Mouse (Mus musculus) ES-E14 (cell line): ENCODE results near the gene Fastkd1. TPM values are rescaled to one million over a fixed set of nuclear protein-coding genes. Genes with fewer than 3 reads are reported as not detected.

Experiments
- DNase-seq: peaks from one replicate; pipeline ENCODE4 v3.0.0-alpha.2; 2013; ENCODE audit warnings: low read depth, low spot score
- H3K27ac ChIP-seq: 2 replicates; pipeline ENCODE4 v1.5.1; 2012; ENCODE audit warnings: low read depth, mild to moderate bottlenecking, low read length, moderate library complexity, mixed read lengths; ENCODE audit not compliant: poor library complexity, insufficient read depth, severe bottlenecking
- H3K36me3 ChIP-seq: 2 replicates; pipeline ENCODE4 v1.6.1; 2012; ENCODE audit warnings: mild to moderate bottlenecking, low read length, moderate library complexity, mixed read lengths; ENCODE audit not compliant: control insufficient read depth, poor library complexity, insufficient read depth, severe bottlenecking
- H3K4me1 ChIP-seq, 2 experiments: fragments of 150-350 bp in 1 of 2; sonication (generic) in 1 of 2; 2 replicates each; pipeline ENCODE4 v1.6.1; 2012; ENCODE audit warnings: low read length in 2 of 2, mild to moderate bottlenecking in 1 of 2, mixed read lengths in 1 of 2; ENCODE audit not compliant: control insufficient read depth in 2 of 2, insufficient read depth in 2 of 2, poor library complexity in 1 of 2
- H3K4me3 ChIP-seq, 2 experiments: fragments of 150-350 bp in 1 of 2; sonication (generic) in 1 of 2; 2 replicates each; pipeline ENCODE4 v1.5.1; 2012; ENCODE audit warnings: low read length in 2 of 2, low read depth in 1 of 2, mild to moderate bottlenecking in 1 of 2, mixed read lengths in 1 of 2; ENCODE audit not compliant: insufficient read depth in 1 of 2, poor library complexity in 1 of 2, severe bottlenecking in 1 of 2
- H3K9ac ChIP-seq: 2 replicates; pipeline ENCODE4 v1.6.1; 2012; ENCODE audit warnings: low read depth, mild to moderate bottlenecking, low read length, mixed read lengths; ENCODE audit not compliant: poor library complexity, insufficient read depth, severe bottlenecking
- H3K9me3 ChIP-seq: fragments of 150-350 bp; sonication (generic); 2 replicates; pipeline ENCODE4 v1.6.1; 2012; ENCODE audit warnings: low read depth, mild to moderate bottlenecking, low read length; ENCODE audit not compliant: control insufficient read depth, insufficient read depth
- CHD2 ChIP-seq: IDR thresholded peaks from 2 replicates; pipeline ENCODE4 v1.6.1; 2014; ENCODE audit warnings: mild to moderate bottlenecking, low read depth, low read length, inconsistent platforms
- HCFC1 ChIP-seq: IDR thresholded peaks from 2 replicates; pipeline ENCODE4 v1.6.1; 2012; ENCODE audit warnings: low read length, inconsistent platforms, borderline replicate concordance; ENCODE audit not compliant: insufficient read depth
- MAFK ChIP-seq: IDR thresholded peaks from 2 replicates; pipeline ENCODE4 v1.6.1; 2014; ENCODE audit warnings: mild to moderate bottlenecking, low read depth, low read length, inconsistent platforms; ENCODE audit not compliant: insufficient read depth
- ZC3H11A ChIP-seq: IDR thresholded peaks from 2 replicates; pipeline ENCODE4 v1.6.1; 2012; ENCODE audit warnings: low read depth, mild to moderate bottlenecking, inconsistent platforms, low read length, borderline replicate concordance
- ZNF384 ChIP-seq: IDR thresholded peaks from 2 replicates; pipeline ENCODE4 v1.6.1; 2012; ENCODE audit warnings: low read depth, low read length, inconsistent platforms
- in situ Hi-C, 2 experiments: fragments of 600-800 bp; cut with MboI; formaldehyde crosslinking; loops; one replicate each; pipeline ENCODE4 v1.15.1; 2025; ENCODE audit warnings: low sequenced_read_pairs in 2 of 2, inconsistent platforms in 1 of 2; ENCODE audit not compliant: unreplicated experiment in 2 of 2
- total RNA-seq: library from RNA; depleted of rRNA; stranded (reverse); fragments of 300-350 nt; gene quantifications from 2 replicates; pipeline ENCODE4 v1.2.3, GENCODE M21; 2012

Gene Fastkd1
- total RNA-seq, 1 experiment = 17.8 TPM

GRCm38 (mm10) chr2:69714126-69714525 lies 810 bp upstream of the Fastkd1 start:
- in situ Hi-C loops = no loop called here
- H3K27ac ChIP-seq = no peak overlapping the region

GRCm38 (mm10) chr2:69713626-69714014 lies 304 bp upstream of the Fastkd1 start:
- no peak for DNase-seq
- Histone ChIP-seq H3K9ac (no peak overlapping the region), H3K4me1 (0 out of 4 replicates have a peak, but pooled peaks cover 0 to 2% of the 10 kb centered on the region in 2 experiments), H3K27ac (no peak overlapping the region), H3K4me3 (peak overlapping the region in 1 of 2 experiments; percentile 98; a peak in 2 of 4 replicates), H3K9me3 (no peaks in the 10 kb centered on the region), H3K36me3 (0 out of 2 replicates have a peak, but pooled peaks cover 3% of the 10 kb centered on the region)
- TF ChIP-seq HCFC1 = no peak
- no peak for TF ChIP-seq MAFK
- TF ChIP-seq ZC3H11A = no peak
- TF ChIP-seq ZNF384 = no peak
- TF ChIP-seq CHD2 = no peak
- in situ Hi-C loops = no loop called here

More at GRCm38 (mm10) chr2:69714126-69714525, 810 bp upstream of the Fastkd1 start:
- no peak for TF ChIP-seq ZC3H11A
- no peak for TF ChIP-seq ZNF384
- TF ChIP-seq HCFC1 = no peak
- TF ChIP-seq MAFK = no peak
- TF ChIP-seq CHD2 = no peak
- 0 out of 4 replicates have a peak, but pooled peaks cover 0 to 2% of the 10 kb centered on the region in 2 experiments for H3K4me1 ChIP-seq
- no peaks in the 10 kb centered on the region for H3K9me3 ChIP-seq
- 0 out of 2 replicates have a peak, but pooled peaks cover 3% of the 10 kb centered on the region for H3K36me3 ChIP-seq
- no peak overlapping the region for H3K4me3 ChIP-seq
- no peak for DNase-seq
- H3K9ac ChIP-seq = no peak overlapping the region

DNA sequence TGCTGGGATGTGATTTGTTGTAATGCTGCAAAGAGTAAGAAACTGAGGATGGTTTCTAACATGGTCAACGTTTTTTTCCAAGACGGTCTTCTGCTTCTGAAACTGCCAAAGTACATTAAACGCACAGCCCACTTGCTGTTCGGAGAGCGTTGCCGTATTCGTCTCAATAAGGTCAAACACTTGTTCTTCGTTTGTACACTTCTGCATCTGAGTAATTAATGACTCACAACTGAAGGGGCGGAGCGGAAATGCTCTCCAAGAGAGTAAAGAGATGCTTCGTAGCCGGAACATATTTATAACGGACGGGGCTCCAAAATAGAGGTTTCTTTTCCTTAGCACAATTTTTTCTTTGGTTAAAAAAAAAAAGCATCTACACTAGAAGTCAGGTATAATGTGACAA lies 1.1 kb downstream of the Fastkd1 start:
- Histone ChIP-seq H3K9me3 (no peaks in the 10 kb centered on the region), H3K9ac (no peak overlapping the region), H3K4me1 (0 out of 4 replicates have a peak, but pooled peaks cover 0 to 2% of the 10 kb centered on the region in 2 experiments), H3K4me3 (no peak overlapping the region), H3K27ac (no peak overlapping the region), H3K36me3 (peaks cover 4% of the 10 kb centered on the region)
- no peak for DNase-seq
- in situ Hi-C loops = no loop called here
- TF ChIP-seq MAFK = no peak
- TF ChIP-seq ZNF384 = no peak
- no peak for TF ChIP-seq HCFC1
- TF ChIP-seq ZC3H11A = no peak
- TF ChIP-seq CHD2 = no peak

DNA sequence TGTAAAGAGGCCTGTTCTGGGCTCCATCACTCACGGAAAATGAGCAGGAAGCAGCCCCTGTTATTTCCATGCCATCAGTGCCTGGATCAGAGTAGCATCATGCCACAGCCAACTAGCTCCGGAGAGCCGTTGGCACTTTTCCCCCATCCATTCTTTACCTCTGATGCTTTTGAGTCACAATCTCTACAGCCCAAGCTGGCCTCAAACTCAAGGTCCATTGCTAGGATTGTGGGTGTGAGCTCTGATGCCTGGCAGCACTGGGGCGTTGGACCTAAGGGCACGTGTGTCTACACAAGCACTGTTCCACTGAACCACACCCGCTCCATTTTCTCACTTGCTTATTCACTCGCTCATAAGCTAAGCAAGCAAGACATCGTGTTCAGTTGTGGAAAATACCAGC lies 12.9 kb downstream of the Fastkd1 start:
- peaks cover 10% of the 10 kb centered on the region for H3K36me3 ChIP-seq
- in situ Hi-C loops = no loop called here

More for the DNA sequence above, 12.9 kb downstream of the Fastkd1 start:
- Histone ChIP-seq H3K9me3 (no peaks in the 10 kb centered on the region), H3K27ac (no peak overlapping the region), H3K4me3 (no peak overlapping the region), H3K4me1 (no peaks in the 10 kb centered on the region), H3K9ac (no peak overlapping the region)
- no peak for DNase-seq
- TF ChIP-seq ZC3H11A = no peak
- no peak for TF ChIP-seq CHD2
- TF ChIP-seq MAFK = no peak
- TF ChIP-seq HCFC1 = no peak
- no peak for TF ChIP-seq ZNF384
